Mouse (Mus musculus): Measurements from ENCODE around the gene Zmiz1.
A peak's percentile ranks its signal among the peaks of the same experiment; 100 is the strongest.

Zmiz1 gene

DNA sequence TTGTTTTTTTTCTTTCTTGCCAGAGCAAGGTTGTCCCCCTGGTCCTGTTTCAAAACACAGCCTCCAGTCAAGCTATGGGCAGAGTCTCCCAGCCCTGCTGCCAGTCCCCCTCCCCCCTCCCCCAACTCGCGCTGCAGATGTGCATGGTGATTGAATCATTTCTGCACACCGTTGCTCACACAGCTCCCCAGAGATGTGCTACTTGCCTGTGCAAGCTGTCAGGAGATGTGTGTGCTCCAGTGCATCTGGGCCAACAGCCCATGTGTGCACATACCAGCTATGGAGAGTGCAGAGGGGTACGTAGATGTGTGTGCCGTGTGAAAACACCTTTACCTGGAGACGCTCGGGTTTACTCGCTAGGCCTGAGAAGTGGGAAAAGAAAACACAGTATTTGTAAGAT, 105.6 kb downstream of the Zmiz1 start:
- DNase-seq: no peak

DNA sequence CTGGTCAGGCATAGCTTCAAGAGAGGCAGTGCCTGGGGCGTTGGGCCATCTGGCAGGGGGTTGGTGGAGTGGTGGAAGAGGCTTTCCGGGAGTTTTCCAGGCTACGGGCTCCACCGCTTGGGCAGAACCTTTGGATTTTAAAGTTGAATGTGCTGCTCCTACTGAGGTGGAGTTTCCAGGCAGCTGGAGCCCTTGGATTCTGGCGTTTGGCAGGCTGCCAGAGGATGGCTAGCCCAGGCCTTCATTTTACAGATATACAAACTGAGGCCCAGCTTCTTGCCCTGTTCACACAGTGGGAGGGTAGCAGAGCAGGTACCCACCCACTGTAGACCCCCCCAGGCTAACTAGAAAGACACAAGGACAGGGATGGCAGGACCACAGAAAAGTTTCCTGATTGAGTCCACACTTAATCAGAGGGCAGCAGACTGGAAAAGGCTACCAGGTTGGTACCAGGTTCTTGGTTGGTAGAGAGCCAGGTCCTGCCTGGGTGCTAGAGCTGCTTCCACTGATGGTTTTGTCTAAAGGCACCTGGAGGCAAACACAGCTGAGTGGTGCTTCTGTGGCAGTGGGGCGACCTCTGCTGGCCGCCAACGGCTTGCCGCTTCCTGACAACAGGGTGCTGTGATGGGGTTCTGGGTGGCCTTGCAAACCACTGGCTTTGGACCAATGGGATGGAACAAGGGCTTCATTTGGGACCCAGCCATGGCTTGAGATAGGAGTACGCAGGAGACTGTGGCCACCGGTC, 106.5 kb downstream of the Zmiz1 start:
- peak; percentile 91 for DNase-seq

DNA sequence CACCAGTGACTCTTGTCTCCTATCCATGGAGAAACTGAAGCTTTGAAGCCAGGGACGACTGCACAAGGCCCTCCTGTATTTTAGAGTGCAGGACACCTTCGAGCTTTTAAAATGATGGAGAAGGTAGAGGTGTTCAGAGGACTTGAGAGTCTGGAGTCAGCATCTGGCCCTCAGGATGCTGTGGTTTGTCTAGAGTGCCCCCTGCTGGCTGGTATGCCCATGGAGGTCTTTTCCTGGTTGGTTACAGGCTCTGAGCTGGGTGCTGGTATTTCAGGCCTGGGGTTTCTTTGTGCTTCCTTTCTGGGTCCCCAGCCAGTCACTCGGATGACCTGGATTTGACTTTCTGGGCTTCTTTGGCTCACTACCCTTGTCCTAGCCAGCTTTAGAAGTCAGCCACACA, 108.3 kb downstream of the Zmiz1 start:
- DNase-seq: peak; percentile 82

DNA sequence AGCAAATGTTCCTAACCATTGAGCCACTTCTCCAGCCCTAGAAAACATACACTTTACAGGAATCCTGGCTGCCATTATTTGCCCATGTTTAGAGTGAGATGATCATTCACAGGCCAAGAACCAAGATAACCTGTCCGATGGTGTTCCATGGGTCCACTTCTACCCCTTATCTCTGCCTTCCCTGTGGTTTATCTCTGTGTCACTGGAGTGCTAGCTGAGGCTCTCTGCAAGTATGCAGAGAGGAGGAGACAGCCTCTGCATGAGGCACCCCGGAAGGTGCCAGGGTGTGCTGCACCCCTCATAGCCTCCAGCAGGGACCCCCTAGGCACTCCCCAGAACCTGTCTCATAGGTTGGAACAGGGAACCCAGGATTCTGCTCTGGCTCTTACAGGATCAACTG, 108.9 kb downstream of the Zmiz1 start:
- no peak for DNase-seq

DNA sequence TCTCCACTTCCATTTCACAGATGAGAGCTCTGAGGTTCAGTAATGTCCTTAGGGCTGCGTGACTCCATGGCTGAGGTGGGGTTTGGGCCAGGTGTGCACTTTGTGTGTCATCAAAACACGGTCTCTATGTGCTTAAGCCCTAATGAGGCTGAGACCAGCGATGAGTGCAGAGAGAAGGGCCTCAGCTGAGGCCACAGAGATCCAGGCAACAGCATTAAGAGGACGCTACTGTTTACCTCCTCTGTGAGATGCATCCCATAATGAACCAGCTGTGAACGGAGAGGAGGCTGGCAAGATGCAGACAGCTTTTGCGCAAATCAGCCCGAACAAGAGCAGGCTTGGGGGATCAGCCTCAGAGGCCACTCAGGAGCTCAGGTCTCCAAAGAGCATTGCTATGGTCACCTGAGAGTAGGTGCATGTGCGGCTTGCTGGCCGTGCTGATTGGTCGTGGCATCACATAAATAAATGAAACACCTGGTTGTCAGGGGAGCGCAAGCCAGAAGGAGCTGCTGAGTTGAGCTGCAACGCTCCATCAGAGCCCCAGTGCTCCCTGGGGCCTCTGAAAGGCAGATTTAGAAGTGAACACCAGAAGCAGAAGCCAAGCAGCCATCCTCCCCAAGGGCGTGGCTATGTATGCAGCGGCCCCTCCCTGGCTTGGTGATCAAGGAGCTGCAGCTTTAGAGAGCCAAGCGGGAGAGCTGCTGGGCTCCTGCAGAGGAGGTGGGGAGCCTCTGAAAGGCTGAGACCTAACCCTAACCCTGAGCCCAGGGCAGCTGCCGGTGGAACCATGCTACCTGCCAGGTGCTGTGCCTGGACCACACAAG, 115.3 kb downstream of the Zmiz1 start:
- DNase-seq: no peak

DNA sequence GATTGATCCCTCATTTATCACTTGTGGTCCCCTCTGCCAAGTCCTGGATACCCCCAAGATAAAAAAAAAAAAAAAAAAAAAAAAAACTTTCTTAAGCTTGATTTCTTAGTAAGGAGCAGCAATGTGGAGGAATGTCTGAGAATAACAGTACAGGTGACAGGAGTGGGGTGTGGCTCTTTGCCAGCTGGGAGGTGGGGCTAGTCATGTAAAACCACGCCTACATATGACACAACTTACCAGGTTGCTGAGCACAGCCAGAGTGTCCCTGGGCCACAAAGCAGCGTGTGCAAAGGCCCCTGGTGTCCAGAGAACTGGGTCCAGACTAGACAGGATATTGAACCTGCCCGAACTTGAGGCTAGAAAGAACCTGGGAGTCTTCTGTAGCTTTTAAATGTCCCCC, 117.7 kb downstream of the Zmiz1 start:
- no peak for DNase-seq

DNA sequence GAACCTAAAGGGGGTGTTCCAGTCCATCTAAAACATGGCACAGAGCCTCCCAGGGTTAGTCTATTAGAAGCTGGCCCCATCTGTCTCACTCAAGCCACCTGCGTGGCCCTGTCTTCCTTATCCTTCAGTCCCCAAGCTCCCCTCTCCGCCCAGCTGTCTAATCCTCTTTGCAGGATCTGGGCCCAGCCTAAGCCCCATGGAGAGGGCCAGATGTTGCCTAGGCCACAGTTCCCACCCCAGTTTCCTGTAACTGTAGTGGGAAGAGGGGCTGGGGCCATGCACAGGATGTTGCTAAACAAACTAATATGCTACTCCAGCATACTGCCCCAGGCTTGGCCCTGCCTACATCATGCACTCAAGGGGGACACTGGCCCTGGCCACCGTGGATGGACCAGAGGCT, 118.4 kb downstream of the Zmiz1 start:
- peak; percentile 59 for DNase-seq

DNA sequence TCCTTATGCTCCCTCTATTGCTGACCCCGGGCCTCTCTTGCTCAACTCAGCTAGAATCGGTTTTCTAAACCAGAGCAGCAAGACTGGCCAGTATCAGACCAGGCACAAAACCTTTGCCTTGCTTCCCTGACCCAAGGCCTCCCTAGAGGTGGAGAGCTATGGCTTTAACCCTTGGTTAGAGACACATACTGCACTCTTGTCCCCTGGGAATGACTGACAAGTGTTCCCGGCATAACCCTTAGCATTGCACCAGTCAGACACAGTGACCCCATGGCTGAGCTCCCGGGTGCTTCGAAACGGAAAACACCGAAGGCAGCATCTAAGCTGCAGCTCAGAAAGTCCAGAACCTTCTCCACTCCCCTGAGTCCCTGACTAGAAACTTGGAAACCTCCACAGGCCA, 120.6 kb downstream of the Zmiz1 start:
- no peak for DNase-seq

DNA sequence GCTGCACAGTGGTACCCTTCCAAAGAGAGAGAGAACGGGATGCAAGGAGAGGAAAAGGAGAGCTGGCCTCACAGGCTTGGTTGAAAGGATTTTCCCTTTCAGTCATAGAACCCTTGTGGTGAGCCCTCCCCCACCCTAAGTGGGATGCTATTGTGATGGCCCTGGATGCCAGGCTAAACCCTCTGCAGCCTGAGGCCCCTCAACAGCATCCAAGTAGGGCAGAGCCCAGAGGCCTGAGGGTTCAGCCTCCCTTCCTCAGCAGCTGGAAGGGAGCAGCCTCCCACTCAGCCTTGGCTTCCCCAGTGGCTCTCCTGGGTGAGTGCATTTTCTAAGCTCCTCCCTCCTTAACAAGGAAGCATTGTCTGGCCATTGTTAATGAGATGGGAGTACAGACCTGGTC, 121.4 kb downstream of the Zmiz1 start:
- no peak for DNase-seq

DNA sequence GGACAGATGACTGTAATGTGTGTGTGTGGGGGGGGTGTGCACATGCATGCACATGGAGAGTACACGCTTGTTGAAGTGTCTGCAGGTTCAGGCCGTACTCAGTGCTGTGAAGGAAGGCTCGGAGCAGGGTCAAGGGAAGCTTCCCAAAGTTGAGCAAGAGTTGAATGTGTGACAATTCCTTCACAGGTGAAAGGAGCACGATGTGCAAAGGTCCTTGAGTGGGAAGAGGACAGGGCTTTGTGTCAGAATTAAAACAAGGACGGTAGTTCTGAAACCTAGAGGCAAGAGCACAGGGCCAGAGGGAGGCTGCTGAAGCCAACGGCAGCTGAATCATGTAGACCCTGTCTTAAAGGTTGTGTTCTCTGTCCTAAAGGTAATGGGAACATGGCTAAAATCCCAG, 123.6 kb downstream of the Zmiz1 start:
- DNase-seq: no peak

DNA sequence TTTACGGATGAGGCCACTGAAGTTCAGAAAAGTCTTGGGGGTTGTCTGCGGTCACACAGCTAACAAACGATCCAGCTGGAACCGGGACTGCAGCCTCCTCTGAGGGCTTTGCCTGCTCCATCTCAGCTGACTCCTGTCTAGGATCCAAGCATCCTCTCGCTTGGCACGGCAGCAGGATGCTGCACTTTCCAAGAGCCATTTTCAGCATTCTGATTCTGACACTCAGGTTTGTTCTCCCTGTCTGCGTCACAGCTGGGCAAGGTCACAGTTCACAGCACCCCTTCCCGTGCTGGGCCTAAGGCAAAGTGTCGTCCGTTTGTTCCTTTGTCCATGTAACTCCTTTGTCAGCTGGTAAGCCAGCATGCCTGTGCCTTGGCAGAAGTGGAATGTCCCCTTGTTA, 124.9 kb downstream of the Zmiz1 start:
- DNase-seq: no peak

DNA sequence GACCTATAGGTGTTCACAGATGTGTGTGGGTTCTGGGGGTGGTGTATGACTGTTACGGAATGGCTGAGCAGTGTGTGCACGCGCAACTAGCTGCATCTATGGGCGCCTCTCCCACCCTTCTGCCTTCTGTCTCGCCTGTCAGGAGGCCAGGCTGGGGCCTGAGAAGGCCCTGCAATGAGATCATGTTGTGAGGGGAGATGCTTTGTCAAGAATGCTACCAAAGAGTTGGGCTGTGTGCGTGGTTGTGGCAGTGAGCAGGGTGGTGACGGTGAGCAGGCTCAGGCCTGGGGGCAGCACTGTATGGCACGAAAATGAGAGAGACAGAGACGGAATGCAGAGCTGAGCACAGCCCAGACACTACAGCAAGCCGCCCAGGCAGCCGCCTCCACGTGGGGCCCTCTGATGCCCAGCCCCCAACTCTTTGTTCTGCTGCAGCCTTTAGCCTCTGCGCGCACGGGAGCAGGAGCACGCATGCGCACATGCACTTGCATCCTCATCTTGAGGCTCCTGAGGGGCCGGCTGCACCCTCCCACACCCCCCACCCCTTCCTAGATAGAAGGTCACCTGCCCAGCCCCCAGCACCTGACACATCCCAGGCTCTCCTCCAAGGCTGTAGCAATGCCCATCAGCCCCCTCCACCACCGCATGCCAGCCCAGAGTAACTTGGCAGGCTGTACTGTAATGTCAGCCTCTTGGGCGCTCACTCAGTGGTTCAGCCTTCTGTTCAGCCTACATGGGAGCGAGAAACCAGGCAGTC, 126.7 kb downstream of the Zmiz1 start:
- DNase-seq: no peak

DNA sequence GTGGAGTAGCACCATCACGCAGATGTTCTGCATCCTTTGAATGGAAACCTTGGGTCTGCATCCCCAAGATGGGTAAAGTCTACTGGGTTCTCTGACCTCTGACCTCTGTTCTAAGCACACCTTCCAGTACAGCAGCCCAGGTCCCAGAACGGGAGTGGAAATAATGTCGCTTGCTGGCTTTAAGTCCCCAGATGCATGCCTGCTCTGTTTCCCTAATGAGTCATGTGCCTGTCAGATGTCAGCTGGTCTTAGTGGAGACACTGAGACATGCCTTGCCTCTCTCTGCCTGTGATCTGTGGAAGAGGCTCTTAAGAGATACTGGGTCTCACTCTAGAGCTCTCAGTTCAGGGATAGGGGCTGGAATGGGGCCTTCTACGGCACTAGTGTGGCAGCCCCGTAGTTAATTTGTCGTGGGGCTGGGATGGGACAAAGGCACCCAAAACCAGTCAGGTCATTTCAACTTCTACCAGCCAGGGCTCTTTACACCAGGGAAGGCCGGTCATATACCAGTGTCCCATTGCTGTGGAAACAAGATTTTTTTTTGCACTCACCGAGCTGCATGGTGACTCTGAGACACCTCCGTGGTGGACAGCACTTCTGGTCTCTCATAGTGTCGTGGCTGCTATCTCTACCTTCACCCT, 128.0 kb downstream of the Zmiz1 start:
- no peak for DNase-seq

DNA sequence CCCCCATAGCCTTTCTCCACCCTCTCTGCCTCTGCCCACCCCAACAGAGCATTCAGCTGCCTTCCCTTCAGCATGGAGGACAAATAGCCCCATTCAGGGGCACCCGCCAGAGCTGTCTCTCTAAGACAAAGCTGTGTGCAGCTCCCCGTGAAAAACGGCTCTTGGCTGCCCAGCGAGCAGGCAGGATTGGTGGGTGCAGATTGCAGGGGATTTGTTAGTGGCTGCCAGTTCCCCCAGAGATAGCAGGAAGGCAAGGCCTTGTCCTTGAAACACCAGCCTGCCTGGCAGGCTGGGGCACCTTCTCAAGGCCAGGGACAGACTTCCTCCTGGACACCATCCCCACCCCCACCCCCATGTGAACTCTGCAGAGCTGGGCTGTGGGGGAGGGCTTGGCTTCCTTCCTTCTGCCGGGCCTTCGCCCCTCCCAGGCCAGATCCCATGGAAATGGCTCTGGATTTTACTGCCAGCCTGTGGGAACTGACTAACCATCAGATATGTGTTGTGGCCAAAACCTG, 128.6 kb downstream of the Zmiz1 start:
- DNase-seq: peak; percentile 80

DNA sequence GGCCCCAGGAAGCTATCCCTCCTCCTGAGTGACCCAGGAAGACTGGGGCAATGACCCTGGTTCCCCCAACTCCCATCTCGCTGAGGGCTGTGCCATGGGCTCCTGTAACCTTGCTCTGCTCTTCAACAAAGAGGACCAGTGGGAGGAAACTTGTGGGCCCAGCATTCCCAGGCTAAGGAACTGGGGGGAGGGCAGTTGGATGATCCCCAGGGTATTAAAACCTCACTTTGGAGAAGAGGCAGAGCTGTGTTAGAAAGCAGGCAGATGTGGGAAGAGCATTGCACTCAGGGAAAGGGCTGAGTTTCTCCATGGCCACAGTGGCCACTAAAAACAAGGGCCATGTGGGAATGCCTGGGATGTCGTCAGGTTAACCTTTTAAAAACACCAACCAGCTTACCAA, 129.2 kb downstream of the Zmiz1 start:
- DNase-seq: peak; percentile 39

DNA sequence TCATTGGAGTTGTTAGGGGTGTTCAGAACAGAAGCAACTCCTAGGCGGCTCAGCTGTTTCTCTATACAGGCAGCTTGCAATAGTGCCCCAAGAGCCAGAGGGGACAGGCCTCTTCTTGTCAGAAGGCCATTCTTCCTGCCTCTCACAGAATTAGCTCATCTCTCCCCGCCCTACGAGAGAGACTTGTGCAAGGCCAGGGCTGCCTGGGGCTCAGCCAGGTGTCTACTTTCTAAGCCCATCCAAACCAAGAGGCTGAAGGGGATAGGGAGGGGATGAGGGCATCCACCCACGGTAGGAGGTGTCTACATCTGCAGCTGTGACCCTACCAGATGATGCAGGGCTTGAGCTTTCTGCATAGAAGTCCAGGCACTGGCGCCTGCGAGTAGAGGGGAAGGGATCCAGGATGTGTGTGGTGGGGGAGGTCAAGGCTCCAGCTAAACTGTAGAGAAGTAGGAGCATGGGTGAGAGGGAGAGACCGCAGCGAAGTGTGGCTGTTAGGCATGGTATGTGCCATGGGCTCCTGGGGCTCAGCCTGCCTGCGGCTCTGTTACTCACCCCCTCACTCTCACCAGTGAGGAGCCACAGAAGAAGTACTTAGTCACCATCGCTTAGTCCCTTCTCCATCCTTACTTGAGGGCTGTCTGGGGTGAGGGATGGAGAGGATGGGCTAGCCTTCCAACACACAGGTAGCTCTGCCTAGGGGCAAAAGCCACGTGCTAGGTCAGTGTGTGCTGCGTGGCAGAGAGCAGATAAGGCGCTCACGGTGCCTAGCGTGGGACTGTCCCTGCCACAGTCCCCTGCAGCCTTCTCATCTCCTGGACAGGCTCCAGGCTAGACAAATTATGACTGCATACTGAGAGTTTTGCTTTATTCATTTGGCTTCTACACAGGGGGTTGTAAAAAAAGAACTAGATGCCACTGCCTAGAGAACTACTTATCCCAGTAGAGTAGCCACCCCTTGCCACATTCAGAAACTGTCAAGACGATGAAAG, 130.3 kb downstream of the Zmiz1 start:
- DNase-seq: peak; percentile 22

DNA sequence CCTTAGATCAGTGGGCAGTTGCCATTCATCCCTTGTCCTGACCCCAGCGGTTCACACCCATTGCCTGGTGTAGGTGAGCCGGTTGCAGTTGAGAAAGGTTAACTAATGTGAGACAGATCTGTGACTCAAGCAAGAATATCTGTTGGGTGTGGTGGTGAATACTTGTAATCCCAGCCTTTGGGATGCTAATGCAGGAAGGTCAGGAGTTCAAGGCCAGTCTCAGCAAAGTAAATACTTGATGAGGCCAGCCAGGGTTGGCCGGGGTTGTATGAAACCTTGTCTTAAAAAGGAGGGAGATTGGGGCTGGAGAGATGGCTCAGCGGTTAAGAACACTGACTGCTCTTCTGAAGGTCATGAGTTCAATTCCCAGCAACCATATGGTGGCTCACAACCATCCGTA, 132.0 kb downstream of the Zmiz1 start:
- no peak for DNase-seq

DNA sequence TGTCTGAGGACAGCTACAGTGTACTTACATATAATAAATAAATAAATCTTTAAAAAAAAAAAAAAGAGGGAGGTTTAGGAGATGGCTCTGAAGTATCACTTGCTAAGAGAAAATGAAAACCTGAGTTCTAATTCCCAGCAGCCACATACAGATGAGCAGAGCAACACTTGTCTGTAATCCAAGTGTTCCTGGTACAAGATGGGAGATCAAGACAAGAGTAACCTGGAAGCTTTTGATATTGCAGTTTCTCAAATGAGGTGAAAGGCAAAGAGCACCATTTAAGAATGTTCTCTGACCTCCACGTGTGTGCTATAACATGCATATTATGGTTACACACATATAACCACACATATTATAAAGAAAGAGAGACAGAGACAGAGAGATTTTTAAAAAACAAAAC, 132.4 kb downstream of the Zmiz1 start:
- DNase-seq: no peak

DNA sequence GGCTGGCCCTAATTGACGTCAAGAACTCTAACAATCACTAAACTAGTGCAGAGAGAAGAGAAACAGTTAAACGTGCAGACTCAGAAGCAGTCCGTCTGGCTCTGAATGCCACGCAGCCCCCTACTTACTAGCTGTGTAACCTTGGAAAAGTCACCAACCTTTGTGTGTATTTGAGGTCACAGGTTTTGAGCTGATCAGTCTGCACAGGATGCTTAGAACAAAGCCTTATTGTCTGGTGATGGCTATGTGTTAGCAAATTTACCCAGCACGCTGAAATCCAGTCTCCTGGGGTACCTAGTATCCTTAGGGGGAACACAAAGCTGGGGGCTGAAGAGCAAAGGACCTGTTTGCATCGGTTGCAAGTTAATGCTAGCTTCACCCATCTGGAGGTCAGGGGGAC, 133.5 kb downstream of the Zmiz1 start:
- no peak for DNase-seq

DNA sequence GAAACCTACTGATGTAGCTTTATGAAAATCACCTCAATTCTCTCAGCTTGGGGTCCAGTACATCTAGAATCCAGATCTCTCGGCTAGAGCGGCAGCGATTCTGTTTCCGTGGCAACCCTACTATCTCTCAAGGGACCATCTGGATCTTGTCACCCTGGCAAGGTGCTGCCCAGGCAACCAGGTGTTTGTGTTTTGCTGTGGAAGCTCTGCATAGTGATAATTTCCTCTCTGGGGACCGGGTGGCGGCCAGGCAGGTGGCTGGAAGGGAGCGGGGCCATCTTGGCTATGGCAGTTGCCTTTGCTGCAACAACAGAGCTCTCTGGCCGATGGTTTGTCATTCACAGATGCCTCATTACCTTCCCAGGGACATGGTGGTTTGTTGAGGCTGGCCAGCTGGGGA, 134.9 kb downstream of the Zmiz1 start:
- DNase-seq: no peak

DNA sequence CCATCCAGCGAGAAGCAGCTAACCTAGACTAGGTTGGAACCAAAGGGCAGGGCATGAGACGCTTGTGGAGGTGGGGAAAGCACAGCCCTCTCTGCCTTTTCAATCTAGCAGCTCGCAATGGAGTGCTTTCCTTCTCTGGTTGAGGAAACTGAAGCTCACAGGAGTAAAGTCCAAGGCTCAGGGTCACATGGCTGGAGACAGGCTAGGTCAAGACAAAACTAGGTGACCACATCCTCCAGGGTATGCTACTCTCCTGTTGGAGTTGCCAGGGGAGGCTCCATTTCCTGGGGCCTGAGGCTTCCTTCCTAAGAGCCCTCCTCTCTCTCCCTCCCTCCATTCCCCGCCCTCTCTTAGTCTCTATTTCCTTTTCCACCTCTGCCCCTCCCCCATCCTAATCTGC, 135.6 kb downstream of the Zmiz1 start:
- no peak for DNase-seq

DNA sequence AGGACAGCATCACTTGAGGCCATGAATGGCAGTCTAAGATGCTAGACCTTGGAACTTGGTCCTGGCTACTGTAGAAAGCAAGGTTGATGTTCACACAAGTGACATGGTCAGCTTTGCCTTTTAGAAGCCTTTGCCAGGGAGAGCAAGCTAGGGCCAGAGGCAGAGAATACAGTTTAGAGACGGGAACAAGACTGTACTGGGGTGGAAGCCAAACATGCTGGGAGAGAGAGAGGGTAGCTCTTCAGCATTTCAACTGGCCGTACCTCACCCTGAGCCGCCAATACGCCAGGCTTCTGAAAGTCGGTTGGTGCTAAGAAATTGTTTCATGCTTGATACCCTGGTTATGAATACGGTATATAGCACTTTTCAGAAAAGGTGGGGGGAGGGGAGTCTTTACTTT, 140.0 kb downstream of the Zmiz1 start:
- no peak for DNase-seq
